Mouse (Mus musculus): ENCODE data around the gene C77080. TPM values are rescaled to one million over a fixed set of nuclear protein-coding genes. Genes with fewer than 3 reads are reported as not detected.

Gene C77080
- total and polyA plus RNA-seq, 2 experiments from 2014 or later, result 0.78 to 7.8 TPM

GRCm38 (mm10) chr4:129222019-129222925 lies 38.9 kb downstream of the C77080 start:
- no peak overlapping the region for H3K9ac ChIP-seq (replicated peaks; ENCODE audit: low read depth, low read length)
- 47% methylated on average over 31 of the region's 31 CpGs for WGBS
- H3K36me3 ChIP-seq (replicated peaks; ENCODE audit: control insufficient read depth, insufficient read depth, low read length), result peaks cover 30% of the 10 kb centered on the region
- no peak for ATAC-seq (ENCODE audit: insufficient read depth, low read depth)
- H3K27ac ChIP-seq (ENCODE audit: low read depth), result no peak overlapping the region
- H3K4me3 ChIP-seq (ENCODE audit: low read depth, low read length), result no peak overlapping the region
- TF ChIP-seq CTCF (IDR thresholded peaks at IDR 0.05; ENCODE audit: low read depth), result no peak
- TF ChIP-seq EP300 (IDR thresholded peaks at IDR 0.05; ENCODE audit: low read depth), result no peak
- peaks cover 44% of the 10 kb centered on the region for H3K27me3 ChIP-seq (ENCODE audit: control insufficient read depth, insufficient read depth, low read length)
- H3K9me3 ChIP-seq (replicated peaks; ENCODE audit: control insufficient read depth, low read length), result no peaks in the 10 kb centered on the region
- H3K4me2 ChIP-seq (ENCODE audit: low read depth, low read length), result no peak overlapping the region
- no peak for DNase-seq (ENCODE audit: low spot score)
- H3K4me1 ChIP-seq (ENCODE audit: control insufficient read depth, insufficient read depth), result peaks cover 7% of the 10 kb centered on the region

- peaks cover 40% of the 10 kb centered on the region for H3K36me3 ChIP-seq (replicated peaks; ENCODE audit: control insufficient read depth, insufficient read depth, low read length)
- TF ChIP-seq EP300 (IDR thresholded peaks at IDR 0.05; ENCODE audit: low read depth) (no peak), CTCF (IDR thresholded peaks at IDR 0.05; ENCODE audit: low read depth) (no peak)
- ATAC-seq (ENCODE audit: insufficient read depth, low read depth), result no peak
- no peak overlapping the region for H3K4me2 ChIP-seq (ENCODE audit: low read depth, low read length)
- DNase-seq (ENCODE audit: low spot score), result no peak
- H3K4me3 ChIP-seq (ENCODE audit: low read depth, low read length), result no peak overlapping the region
- H3K27ac ChIP-seq (ENCODE audit: low read depth), result no peak overlapping the region
- peaks cover 44% of the 10 kb centered on the region for H3K27me3 ChIP-seq (ENCODE audit: control insufficient read depth, insufficient read depth, low read length)
- WGBS, result 67% methylated on average over 23 of the region's 23 CpGs
- no peaks in the 10 kb centered on the region for H3K9me3 ChIP-seq (replicated peaks; ENCODE audit: control insufficient read depth, low read length)
- H3K9ac ChIP-seq (replicated peaks; ENCODE audit: low read depth, low read length), result no peak overlapping the region
- 0 out of 2 replicates have a peak, but pooled peaks cover 3% of the 10 kb centered on the region for H3K4me1 ChIP-seq (ENCODE audit: control insufficient read depth, insufficient read depth)
Observed at GRCm38 (mm10) chr4:129221097-129222010, 39.9 kb downstream of the C77080 start.

DNA sequence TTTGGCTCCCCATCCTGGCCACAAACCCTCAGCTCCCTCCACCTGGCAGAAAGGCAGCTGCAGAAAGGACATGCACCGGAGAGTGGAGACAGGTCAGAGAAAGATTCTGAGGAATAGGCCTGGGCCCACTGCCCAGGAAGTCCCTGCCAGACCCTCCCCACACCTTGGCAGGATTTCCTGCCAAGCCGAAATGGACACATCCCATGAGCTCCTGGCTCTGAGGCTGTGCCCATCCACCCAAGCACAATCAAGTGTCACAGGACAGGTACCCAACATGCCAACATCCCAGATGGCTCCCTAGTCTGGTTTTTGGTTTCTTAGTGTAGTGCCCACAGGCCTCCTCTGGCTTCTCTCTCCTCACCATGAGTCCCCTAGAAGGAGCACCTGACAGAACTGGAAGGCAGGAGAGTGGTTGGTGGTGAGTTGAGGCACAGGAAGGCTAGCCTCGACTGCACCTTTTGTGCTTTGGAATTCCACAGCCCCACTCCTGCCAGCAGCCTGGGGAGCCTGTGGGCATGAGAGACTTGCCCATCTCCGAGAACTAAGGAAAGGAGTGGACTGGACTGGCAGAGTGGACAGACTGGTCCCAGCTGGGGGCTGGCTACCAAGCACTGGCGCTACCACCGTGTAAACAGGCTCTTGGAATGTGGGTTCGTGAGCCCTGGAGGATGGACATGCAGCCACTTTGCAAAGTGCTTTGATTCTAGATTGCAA lies 40.7 kb downstream of the C77080 start:
- Histone ChIP-seq H3K27ac (ENCODE audit: low read depth) (no peak overlapping the region), H3K4me3 (ENCODE audit: low read depth, low read length) (no peak overlapping the region), H3K9ac (replicated peaks; ENCODE audit: low read depth, low read length) (no peak overlapping the region), H3K36me3 (replicated peaks; ENCODE audit: control insufficient read depth, insufficient read depth, low read length) (peaks cover 48% of the 10 kb centered on the region), H3K27me3 (ENCODE audit: control insufficient read depth, insufficient read depth, low read length) (peaks cover 37% of the 10 kb centered on the region), H3K4me2 (ENCODE audit: low read depth, low read length) (no peak overlapping the region), H3K4me1 (ENCODE audit: control insufficient read depth, insufficient read depth) (0 out of 2 replicates have a peak, but pooled peaks cover 3% of the 10 kb centered on the region), H3K9me3 (replicated peaks; ENCODE audit: control insufficient read depth, low read length) (no peaks in the 10 kb centered on the region)
- WGBS, result 79% methylated on average over 7 of the region's 7 CpGs
- no peak for DNase-seq (ENCODE audit: low spot score)
- no peak for TF ChIP-seq EP300 (IDR thresholded peaks at IDR 0.05; ENCODE audit: low read depth)
- TF ChIP-seq CTCF (IDR thresholded peaks at IDR 0.05; ENCODE audit: low read depth), result no peak
- no peak for ATAC-seq (ENCODE audit: insufficient read depth, low read depth)

GRCm38 (mm10) chr4:129219198-129219597 lies 42.0 kb downstream of the C77080 start:
- H3K27me3 ChIP-seq (ENCODE audit: control insufficient read depth, insufficient read depth, low read length), result peaks cover 25% of the 10 kb centered on the region
- H3K9ac ChIP-seq (replicated peaks; ENCODE audit: low read depth, low read length), result no peak overlapping the region
- H3K4me3 ChIP-seq (ENCODE audit: low read depth, low read length), result no peak overlapping the region
- no peak overlapping the region for H3K27ac ChIP-seq (ENCODE audit: low read depth)
- 88% methylated on average over 10 of the region's 10 CpGs for WGBS
- TF ChIP-seq EP300 (IDR thresholded peaks at IDR 0.05; ENCODE audit: low read depth) (no peak), CTCF (IDR thresholded peaks at IDR 0.05; ENCODE audit: low read depth) (no peak)
- 0 out of 2 replicates have a peak, but pooled peaks cover 3% of the 10 kb centered on the region for H3K4me1 ChIP-seq (ENCODE audit: control insufficient read depth, insufficient read depth)
- no peaks in the 10 kb centered on the region for H3K9me3 ChIP-seq (replicated peaks; ENCODE audit: control insufficient read depth, low read length)
- ATAC-seq (ENCODE audit: insufficient read depth, low read depth) (no peak), DNase-seq (ENCODE audit: low spot score) (no peak)
- no peak overlapping the region for H3K4me2 ChIP-seq (ENCODE audit: low read depth, low read length)
- H3K36me3 ChIP-seq (replicated peaks; ENCODE audit: control insufficient read depth, insufficient read depth, low read length), result peaks cover 61% of the 10 kb centered on the region
